Mouse (Mus musculus) heart, adult 9 months (tissue): ENCODE data around the gene Mcm7.

Experiments used
- DNase-seq, 2 experiments: peaks; one replicate each; pipeline ENCODE4 v3.0.0; 2022; ENCODE audit warnings: low spot score in 2 of 2

Mcm7 gene

DNA sequence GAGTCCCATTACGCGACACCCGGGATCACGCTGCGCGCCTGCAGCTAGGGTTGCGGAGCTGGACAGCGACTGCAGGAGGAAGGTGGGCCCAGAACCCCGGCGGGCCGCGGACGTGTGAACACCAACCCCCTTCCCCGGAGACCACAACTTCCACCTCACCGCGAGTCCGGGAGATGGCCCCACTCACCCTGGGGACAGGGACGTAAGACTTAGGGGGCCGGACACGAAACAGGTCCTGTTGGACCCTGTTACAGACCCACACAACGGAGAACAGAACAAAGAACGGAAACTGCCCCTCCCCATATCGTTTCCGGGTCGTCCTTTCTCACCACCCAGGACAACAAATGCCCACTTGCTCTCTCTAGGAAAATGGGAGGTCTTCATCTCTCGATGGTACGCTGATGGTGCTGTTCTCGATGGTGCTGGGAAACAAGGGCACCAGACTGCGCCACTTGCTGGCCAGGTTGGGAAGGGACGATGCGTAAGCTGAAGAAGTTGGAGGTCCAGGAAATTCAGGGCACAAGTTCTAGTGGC lies 16.7 kb downstream of the Mcm7 start, which contains the start of gene Zfp113:
Gene Zfp113, minus strand, starts transcription at position 302 of the 534 bp plus-strand sequence.
- DNase-seq, result peak; percentile 95 to 96

DNA sequence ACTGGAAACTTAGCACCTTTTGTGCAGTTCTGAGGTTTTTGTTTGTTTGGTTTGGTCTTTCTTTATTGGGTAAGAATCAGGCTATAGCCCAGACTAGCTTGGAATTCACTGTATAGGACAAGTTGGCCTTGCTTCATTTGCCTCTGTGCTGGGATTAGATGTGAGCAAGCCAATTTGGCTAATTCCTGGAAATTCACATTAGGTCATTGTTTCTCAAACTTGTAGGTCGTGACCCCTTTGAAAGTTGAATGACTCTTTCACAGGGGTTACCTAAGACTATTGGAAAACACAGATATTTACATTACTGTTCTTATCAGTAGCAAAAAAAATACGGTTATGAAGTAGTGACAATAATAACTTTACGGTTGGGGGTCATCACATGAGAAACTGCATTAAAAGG lies 17.8 kb downstream of the Mcm7 start:
- no peak for DNase-seq

- no peak for DNase-seq
Observed at GRCm38 (mm10) chr5:138138585-138138984, 33.6 kb downstream of the Mcm7 start.

DNA sequence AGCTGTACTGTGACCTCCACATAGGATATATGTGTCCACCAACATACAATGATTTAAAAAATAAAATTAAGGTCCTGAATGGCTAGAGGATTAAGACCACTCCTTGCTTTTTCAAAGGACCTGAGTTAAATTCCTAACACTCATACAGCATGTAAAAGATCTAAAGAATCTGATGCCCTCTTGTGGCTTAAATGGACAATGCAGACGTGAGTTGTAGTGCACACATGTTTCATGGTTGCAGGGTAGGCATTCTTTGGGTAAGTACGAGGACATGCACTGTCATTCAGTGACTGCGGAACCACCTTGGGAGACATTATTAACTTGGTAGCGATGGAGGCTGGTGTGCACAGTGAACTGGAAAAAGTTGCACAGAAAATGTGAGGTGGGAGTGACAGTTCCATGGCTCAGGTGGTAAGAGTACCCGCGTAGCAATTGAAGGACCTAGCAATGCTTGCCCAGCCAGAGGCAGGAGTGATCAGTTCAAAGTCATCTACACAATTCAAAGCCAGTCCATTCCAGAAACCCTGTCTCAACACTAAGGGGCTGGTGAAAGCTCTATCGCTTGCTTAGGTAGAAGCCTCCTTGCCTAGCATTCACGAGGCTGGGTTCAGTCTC lies 34.2 kb downstream of the Mcm7 start:
- DNase-seq, result no peak

- DNase-seq, result no peak
Observed at GRCm38 (mm10) chr5:138137257-138137656, 35.0 kb downstream of the Mcm7 start.

- DNase-seq, result no peak
Observed at GRCm38 (mm10) chr5:138132425-138133064, 39.7 kb downstream of the Mcm7 start.

- no peak for DNase-seq
Observed at GRCm38 (mm10) chr5:138118041-138118440, 54.2 kb downstream of the Mcm7 start.

GRCm38 (mm10) chr5:138117199-138118015 lies 54.8 kb downstream of the Mcm7 start:
- no peak for DNase-seq

GRCm38 (mm10) chr5:138116255-138117198 lies 55.7 kb downstream of the Mcm7 start, which contains the start of gene Zscan21:
Gene Zscan21, plus strand, starts transcription at chr5:138116903.
- DNase-seq, result peak; percentile 92
